Mouse (Mus musculus) kidney, adult 2 months (tissue): ENCODE results near the gene Pkd2.

Experiments
- CTCF ChIP-seq: fragments of 200-500 bp; conservative IDR thresholded peaks from 2 replicates; pipeline ENCODE4 v1.5.1; 2011; ENCODE audit warnings: low read depth, mild to moderate bottlenecking, control low read depth, low read length, moderate library complexity, mixed read lengths; ENCODE audit not compliant: insufficient read depth, insufficient read length
- POLR2A ChIP-seq: fragments of 200-500 bp; IDR thresholded peaks from one replicate; pipeline ENCODE4 v1.6.1; 2011; ENCODE audit warnings: low read depth, low read length, control low read depth

DNA sequence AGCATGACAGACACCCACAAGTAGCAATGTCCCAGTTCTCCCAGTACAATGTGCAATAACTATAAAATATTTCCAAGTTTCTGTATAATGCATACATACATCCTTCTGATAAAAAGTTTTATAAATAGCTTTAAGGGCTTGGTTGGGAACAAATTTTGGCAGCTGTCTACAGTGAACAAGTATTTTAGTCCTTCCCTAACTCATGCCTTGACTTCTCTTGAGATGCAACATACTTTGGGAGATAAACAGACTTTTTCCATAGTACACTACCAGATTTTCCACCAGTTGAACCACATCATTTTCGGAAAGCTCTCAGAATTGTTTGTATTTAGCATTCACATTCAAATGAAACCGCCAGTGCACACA is 48.6 kb downstream of the Pkd2 start:
- TF ChIP-seq POLR2A (peak; percentile 2), CTCF (no peak)
